Comparison of ENCODE assay signal across 8 mouse cellular contexts in the genomic region with DNA sequence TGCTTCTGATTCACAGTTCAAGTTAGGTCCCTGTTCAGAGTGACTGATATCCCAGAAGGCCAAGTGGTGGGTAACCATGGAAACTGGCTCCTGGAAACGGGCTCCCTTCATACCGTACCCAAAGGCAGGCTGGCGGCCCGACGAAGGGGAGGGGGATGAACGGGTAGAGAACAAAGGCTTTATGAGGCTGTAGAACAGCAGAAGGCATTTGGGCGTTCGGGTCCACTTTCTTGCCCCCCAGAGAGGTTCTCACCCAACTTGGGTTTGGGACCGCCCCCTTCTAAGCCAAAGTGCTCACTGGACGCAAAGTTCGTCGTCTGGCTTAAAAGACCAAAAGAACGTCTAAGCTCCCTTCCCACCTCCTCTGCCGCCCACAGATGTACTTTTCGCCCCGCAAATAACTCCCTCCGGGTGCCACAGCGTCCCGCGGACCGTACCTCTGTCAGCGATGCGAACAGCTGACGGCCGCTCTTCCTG. TPM values are rescaled to one million over a fixed set of nuclear protein-coding genes. Genes with fewer than 3 reads are reported as not detected.
DNase-seq lines count a peak whose midpoint lies in the region; ATAC-seq and TF ChIP-seq lines count a peak whose summit lies in the region.

No protein-coding gene starts in this region.

- TF ChIP-seq POLR2A in kidney, adult 2 months (IDR thresholded peaks at IDR 0.05; ENCODE audit: low read depth, low read length), result no peak

- peak; percentile 81 for ATAC-seq in limb, embryonic 12.5 days (ENCODE audit: insufficient number of reproducible peaks, insufficient read depth, low FRiP score, low TSS enrichment, low read depth)
- peak; percentile 92 for ATAC-seq in midbrain, embryonic 12.5 days (ENCODE audit: low FRiP score, low read depth)

- H3K36me3 ChIP-seq in kidney, adult 2 months (ENCODE audit: control insufficient read depth, insufficient read depth, low read length), result no peaks in the 10 kb centered on the region; the same call in 1 of the 2 replicates
- peaks cover 43% of the 10 kb centered on the region for H3K36me3 ChIP-seq in limb, embryonic 12.5 days
- H3K36me3 ChIP-seq in midbrain, embryonic 12.5 days, result peaks cover 31% of the 10 kb centered on the region

- peak; percentile 74 for DNase-seq in A20 (ENCODE audit: low read depth, low spot score)
- peak; percentile 65 to 89 for DNase-seq in adrenal gland, adult (ENCODE audit: inconsistent age in 2 of 2, low spot score in 1 of 2)
- peak; percentile 52 for DNase-seq in embryo, embryonic 11.5 days (ENCODE audit: low read depth, low spot score)
- peak; percentile 19 to 27 for DNase-seq in gastrocnemius, postnatal 4 days (ENCODE audit: low spot score in 2 of 2)
- peak; percentile 71 for DNase-seq in kidney, adult 2 months
- DNase-seq in skeletal muscle tissue, adult 2 months (ENCODE audit: low read depth, low spot score), result peak; percentile 12

- no peaks in the 10 kb centered on the region for H3K9me3 ChIP-seq in limb, embryonic 12.5 days
- no peaks in the 10 kb centered on the region for H3K9me3 ChIP-seq in midbrain, embryonic 12.5 days

- peak overlapping the region; percentile 85 for H3K4me3 ChIP-seq in kidney, adult 2 months (ENCODE audit: insufficient read depth, low read depth, low read length)
- H3K4me3 ChIP-seq in limb, embryonic 12.5 days (replicated peaks), result peak overlapping the region; percentile 93
- peak overlapping the region; percentile 84 for H3K4me3 ChIP-seq in midbrain, embryonic 12.5 days

- H3K4me1 ChIP-seq in kidney, adult 2 months (ENCODE audit: control insufficient read depth, insufficient read depth, low read length), result peaks cover 2% of the 10 kb centered on the region; the same call in 1 of the 2 replicates
- H3K4me1 ChIP-seq in limb, embryonic 12.5 days (replicated peaks), result peaks cover 9% of the 10 kb centered on the region; the same call in 1 of the 2 replicates
- peaks cover 11% of the 10 kb centered on the region for H3K4me1 ChIP-seq in midbrain, embryonic 12.5 days

- no peak for TF ChIP-seq CTCF in kidney, adult 2 months (conservative IDR thresholded peaks at IDR 0.05; ENCODE audit: insufficient read depth, insufficient read length, low read depth, low read length)

- peak overlapping the region; percentile 17; the same call in 1 of the 2 replicates for H3K27ac ChIP-seq in kidney, adult 2 months (ENCODE audit: insufficient read depth, low read depth, low read length)
- H3K27ac ChIP-seq in limb, embryonic 12.5 days, result peak overlapping the region; percentile 83
- peak overlapping the region; percentile 85 for H3K27ac ChIP-seq in midbrain, embryonic 12.5 days (replicated peaks)

- H3K27me3 ChIP-seq in kidney, adult 2 months (replicated peaks; ENCODE audit: control insufficient read depth, insufficient read depth, low read length), result no peaks in the 10 kb centered on the region
- no peaks in the 10 kb centered on the region for H3K27me3 ChIP-seq in limb, embryonic 12.5 days
- no peaks in the 10 kb centered on the region for H3K27me3 ChIP-seq in midbrain, embryonic 12.5 days

- H3K9ac ChIP-seq in limb, embryonic 12.5 days (replicated peaks), result peak overlapping the region; percentile 76
- H3K9ac ChIP-seq in midbrain, embryonic 12.5 days (replicated peaks), result peak overlapping the region; percentile 67

- 0% methylated on average over 25 of the region's 25 CpGs for WGBS in kidney, adult 2 months
- 0% methylated on average over 25 of the region's 25 CpGs for WGBS in limb, embryonic 12.5 days
- under 1% methylated on average over 25 of the region's 25 CpGs for WGBS in midbrain, embryonic 12.5 days

- H3K4me2 ChIP-seq in limb, embryonic 12.5 days, result peak overlapping the region; percentile 68
- H3K4me2 ChIP-seq in midbrain, embryonic 12.5 days (replicated peaks), result peak overlapping the region; percentile 68

RNA-seq across cellular contexts. Expression of gene Dhx40, which starts 0.5 kb away (rescaled TPM):
- total RNA-seq in gastrocnemius, postnatal 4 days (2021), result 10 to 100 TPM; 15.8 to 16.7 TPM
- 6.5 and 10.0 TPM in 2 replicates for polyA plus RNA-seq in kidney, adult 2 months (2012; rRNA removed)
- polyA plus RNA-seq in limb, embryonic 12.5 days (2016; fragmentation: Nextera tagmentation; extraction: Ambion mirVana), result 36.4 and 39.7 TPM in 2 replicates
- polyA plus RNA-seq in midbrain, embryonic 12.5 days (2016; fragmentation: Nextera tagmentation; extraction: Ambion mirVana), result 45.7 and 46.5 TPM in 2 replicates

RNA-seq across cellular contexts. Expression of gene Cltc, which starts 49.7 kb away (rescaled TPM):
- 100 to 1,000 TPM; 185 to 196 TPM for total RNA-seq in gastrocnemius, postnatal 4 days (2021)
- 94.4 and 107 TPM in 2 replicates for polyA plus RNA-seq in kidney, adult 2 months (2012; rRNA removed)
- 129 and 137 TPM in 2 replicates for polyA plus RNA-seq in limb, embryonic 12.5 days (2016; fragmentation: Nextera tagmentation; extraction: Ambion mirVana)
- polyA plus RNA-seq in midbrain, embryonic 12.5 days (2016; fragmentation: Nextera tagmentation; extraction: Ambion mirVana), result 165 and 169 TPM in 2 replicates

Comparison
In these comparisons a context has a peak if more than half of its experiments do, and no peak if none do; other contexts are left out.
1. Peak in every context shown above with its lines: DNase-seq, ATAC-seq, H3K4me3 ChIP-seq and H3K27ac ChIP-seq.
2. DNase-seq: peak in every context shown above with its lines; median percentile 77 in adrenal gland, adult; 74 in A20; 71 in kidney, adult 2 months; 52 in embryo, embryonic 11.5 days; 23 in gastrocnemius, postnatal 4 days; 12 in skeletal muscle tissue, adult 2 months.
3. H3K27ac ChIP-seq: peak in every context shown above with its lines; median percentile 85 in midbrain, embryonic 12.5 days; 83 in limb, embryonic 12.5 days; 17 in kidney, adult 2 months.